Mouse (Mus musculus) monocyte, adult 2 months (primary cell): Measurements from ENCODE around the gene Slc28a1.

Experiments used
- DNase-seq, 2 experiments: peaks; one replicate each; pipeline ENCODE4 v3.0.0; 2022; ENCODE audit warnings: low spot score in 2 of 2, low read depth in 1 of 2

Slc28a1 gene

GRCm38 (mm10) chr7:81114555-81114954 lies at the start of gene Slc28a1:
TSS of gene Slc28a1 (plus strand) at chr7:81114799.
- no peak for DNase-seq

- no peak for DNase-seq
Observed at GRCm38 (mm10) chr7:81066714-81067113, 47.9 kb upstream of the Slc28a1 start.

GRCm38 (mm10) chr7:81072463-81072862 lies 42.1 kb upstream of the Slc28a1 start:
- no peak for DNase-seq

GRCm38 (mm10) chr7:81073273-81073672 lies 41.3 kb upstream of the Slc28a1 start:
- no peak for DNase-seq

GRCm38 (mm10) chr7:81074546-81074945 lies 40.1 kb upstream of the Slc28a1 start:
- DNase-seq, result no peak

GRCm38 (mm10) chr7:81075299-81075698 lies 39.3 kb upstream of the Slc28a1 start:
- no peak for DNase-seq

GRCm38 (mm10) chr7:81075732-81076131 lies 38.9 kb upstream of the Slc28a1 start:
- DNase-seq, result no peak

- DNase-seq, result no peak
Observed at GRCm38 (mm10) chr7:81077009-81077408, 37.6 kb upstream of the Slc28a1 start.

- no peak for DNase-seq
Observed at GRCm38 (mm10) chr7:81078740-81079139, 35.9 kb upstream of the Slc28a1 start.

- DNase-seq, result no peak
Observed at GRCm38 (mm10) chr7:81093420-81093965, 21.1 kb upstream of the Slc28a1 start.

- no peak for DNase-seq
Observed at GRCm38 (mm10) chr7:81094104-81094757, 20.4 kb upstream of the Slc28a1 start.

GRCm38 (mm10) chr7:81100341-81100740 lies 14.3 kb upstream of the Slc28a1 start:
- no peak for DNase-seq

GRCm38 (mm10) chr7:81102854-81103253 lies 11.7 kb upstream of the Slc28a1 start:
- DNase-seq, result no peak

GRCm38 (mm10) chr7:81105525-81105924 lies 9.1 kb upstream of the Slc28a1 start:
- DNase-seq, result no peak

GRCm38 (mm10) chr7:81108226-81108625 lies 6.4 kb upstream of the Slc28a1 start:
- DNase-seq, result no peak

GRCm38 (mm10) chr7:81109717-81110651 lies 4.6 kb upstream of the Slc28a1 start:
- no peak for DNase-seq

- DNase-seq, result no peak
Observed at GRCm38 (mm10) chr7:81110791-81111190, 3.8 kb upstream of the Slc28a1 start.

GRCm38 (mm10) chr7:81111729-81112128 lies 2.9 kb upstream of the Slc28a1 start:
- DNase-seq, result no peak

- no peak for DNase-seq
Observed at GRCm38 (mm10) chr7:81112686-81113360, 1.8 kb upstream of the Slc28a1 start.

- no peak for DNase-seq
Observed at GRCm38 (mm10) chr7:81121099-81121498, 6.5 kb downstream of the Slc28a1 start.

GRCm38 (mm10) chr7:81122808-81123207 lies 8.2 kb downstream of the Slc28a1 start:
- DNase-seq, result no peak
